Mouse (Mus musculus) layer of hippocampus, adult 8-10 months (tissue): ENCODE results near the gene Wnt7a. TPM values are rescaled to one million over a fixed set of nuclear protein-coding genes. Genes with fewer than 3 reads are reported as not detected.

Experiments used
- DNase-seq, 2 experiments: peaks; one replicate each; pipeline ENCODE4 v3.0.0; 2022; ENCODE audit warnings: low spot score in 2 of 2
- total RNA-seq, 4 experiments: library from RNA; stranded (reverse); gene quantifications; 2 replicates each; pipeline ENCODE4 v1.2.4; 2022

Gene Wnt7a
- total RNA-seq, 4 experiments from 2014 or later: 12.9 to 26.9 (median 21.2) TPM

GRCm38 (mm10) chr6:91389141-91389540, 22.0 kb downstream of the Wnt7a start:
- no peak for DNase-seq

- DNase-seq: no peak
Observed at GRCm38 (mm10) chr6:91384415-91384814, 26.7 kb downstream of the Wnt7a start.

GRCm38 (mm10) chr6:91383871-91384270, 27.3 kb downstream of the Wnt7a start:
- DNase-seq: no peak

GRCm38 (mm10) chr6:91383303-91383702, 27.9 kb downstream of the Wnt7a start:
- DNase-seq: no peak

GRCm38 (mm10) chr6:91379871-91380270, 31.3 kb downstream of the Wnt7a start:
- no peak for DNase-seq

GRCm38 (mm10) chr6:91379266-91379665, 31.9 kb downstream of the Wnt7a start:
- DNase-seq: no peak

- DNase-seq: no peak
Observed at GRCm38 (mm10) chr6:91372977-91373376, 38.2 kb downstream of the Wnt7a start.

GRCm38 (mm10) chr6:91372586-91372971, 38.6 kb downstream of the Wnt7a start:
- no peak for DNase-seq

GRCm38 (mm10) chr6:91371912-91372585, 39.1 kb downstream of the Wnt7a start:
- no peak for DNase-seq

- DNase-seq: no peak
Observed at GRCm38 (mm10) chr6:91366781-91367180, 44.4 kb downstream of the Wnt7a start.

- DNase-seq: no peak
Observed at GRCm38 (mm10) chr6:91365480-91365879, 45.7 kb downstream of the Wnt7a start.

GRCm38 (mm10) chr6:91362756-91363155, 48.4 kb downstream of the Wnt7a start:
- no peak for DNase-seq

- DNase-seq: no peak
Observed at GRCm38 (mm10) chr6:91360998-91361397, 50.2 kb downstream of the Wnt7a start.

GRCm38 (mm10) chr6:91360371-91360690, 50.8 kb downstream of the Wnt7a start:
- DNase-seq: no peak

- peak; percentile 80 to 85 for DNase-seq
Observed at GRCm38 (mm10) chr6:91359672-91360370, 51.3 kb downstream of the Wnt7a start.

- DNase-seq: no peak
Observed at GRCm38 (mm10) chr6:91358866-91359656, 52.1 kb downstream of the Wnt7a start.

- DNase-seq: no peak
Observed at GRCm38 (mm10) chr6:91358394-91358793, 52.8 kb downstream of the Wnt7a start.

GRCm38 (mm10) chr6:91357238-91357876, 53.8 kb downstream of the Wnt7a start:
- no peak for DNase-seq

- DNase-seq: no peak
Observed at GRCm38 (mm10) chr6:91349620-91350019, 61.5 kb downstream of the Wnt7a start.

- peak in 1 of 2 experiments; percentile 37 for DNase-seq
Observed at GRCm38 (mm10) chr6:91347721-91348120, 63.4 kb downstream of the Wnt7a start.

- DNase-seq: no peak
Observed at GRCm38 (mm10) chr6:91346906-91347156, 64.3 kb downstream of the Wnt7a start.
